Mouse (Mus musculus): Measurements from ENCODE around the gene Cspg5.

- no peak for TF ChIP-seq POLR2A (IDR thresholded peaks at IDR 0.05; ENCODE audit: low read depth, low read length)
- TF ChIP-seq CTCF (IDR thresholded peaks at IDR 0.05; ENCODE audit: extremely low read depth, insufficient read length, insufficient replicate concordance, low read depth, low read length): no peak
Measured at GRCm38 (mm10) chr9:110245590-110246320, 2.2 kb downstream of the Cspg5 start.
